Mouse (Mus musculus): Measurements from ENCODE around the gene Rftn1. TPM values are rescaled to one million over a fixed set of nuclear protein-coding genes. Genes with fewer than 3 reads are reported as not detected.

Gene Rftn1
- polyA plus RNA-seq, 1 experiment from 2014 or later: 10.2 TPM

GRCm38 (mm10) chr17:50152085-50152484 lies 38.4 kb downstream of the Rftn1 start:
- Histone ChIP-seq H3K27me3 (ENCODE audit: poor library complexity, severe bottlenecking) (no peaks in the 10 kb centered on the region), H3K4me1 (peaks cover 20% of the 10 kb centered on the region), H3K9me3 (no peaks in the 10 kb centered on the region), H3K36me3 (replicated peaks) (peaks cover 4% of the 10 kb centered on the region; the same call in 1 of the 2 replicates), H3K27ac (no peak overlapping the region), H3K4me3 (no peak overlapping the region)
- no peak for DNase-seq (ENCODE audit: extremely low spot score, low spot score)
- 93% methylated on average over 5 of the region's 5 CpGs for WGBS

- peaks cover 20% of the 10 kb centered on the region for H3K4me1 ChIP-seq
- no peak overlapping the region for H3K27ac ChIP-seq
- H3K27me3 ChIP-seq (ENCODE audit: poor library complexity, severe bottlenecking): no peaks in the 10 kb centered on the region
- no peak for DNase-seq (ENCODE audit: extremely low spot score, low spot score)
- peaks cover 4% of the 10 kb centered on the region; the same call in 1 of the 2 replicates for H3K36me3 ChIP-seq (replicated peaks)
- H3K9me3 ChIP-seq: no peaks in the 10 kb centered on the region
- H3K4me3 ChIP-seq: no peak overlapping the region
- WGBS: 59% methylated on average over 7 of the region's 7 CpGs
Observed at GRCm38 (mm10) chr17:50151208-50151723, 39.2 kb downstream of the Rftn1 start.

- H3K4me3 ChIP-seq: no peak overlapping the region
- H3K27ac ChIP-seq: no peak overlapping the region; the same call in 1 of the 2 replicates
- 77% methylated on average over 16 of the region's 16 CpGs for WGBS
- no peak for DNase-seq (ENCODE audit: extremely low spot score, low spot score)
- peaks cover 4% of the 10 kb centered on the region; the same call in 1 of the 2 replicates for H3K36me3 ChIP-seq (replicated peaks)
- no peaks in the 10 kb centered on the region for H3K27me3 ChIP-seq (ENCODE audit: poor library complexity, severe bottlenecking)
- H3K4me1 ChIP-seq: peaks cover 20% of the 10 kb centered on the region
- H3K9me3 ChIP-seq: no peaks in the 10 kb centered on the region
Observed at GRCm38 (mm10) chr17:50150416-50151207, 39.9 kb downstream of the Rftn1 start.

- Histone ChIP-seq H3K9me3 (no peaks in the 10 kb centered on the region), H3K27ac (0 out of 2 replicates have a peak overlapping the region, but pooled peaks have one; percentile 12), H3K36me3 (replicated peaks) (peaks cover 4% of the 10 kb centered on the region; the same call in 1 of the 2 replicates), H3K4me3 (no peak overlapping the region), H3K4me1 (peaks cover 20% of the 10 kb centered on the region), H3K27me3 (ENCODE audit: poor library complexity, severe bottlenecking) (no peaks in the 10 kb centered on the region)
- DNase-seq (ENCODE audit: extremely low spot score, low spot score): no peak
- 86% methylated on average over 14 of the region's 14 CpGs for WGBS
Observed at GRCm38 (mm10) chr17:50149690-50150210, 40.7 kb downstream of the Rftn1 start.

GRCm38 (mm10) chr17:50147831-50148587 lies 42.5 kb downstream of the Rftn1 start:
- DNase-seq (ENCODE audit: extremely low spot score, low spot score): no peak
- Histone ChIP-seq H3K4me1 (peaks cover 20% of the 10 kb centered on the region), H3K36me3 (replicated peaks) (peaks cover 4% of the 10 kb centered on the region; the same call in 1 of the 2 replicates), H3K9me3 (no peaks in the 10 kb centered on the region), H3K4me3 (no peak overlapping the region), H3K27ac (no peak overlapping the region), H3K27me3 (ENCODE audit: poor library complexity, severe bottlenecking) (no peaks in the 10 kb centered on the region)
- 94% methylated on average over 12 of the region's 12 CpGs for WGBS

- no peaks in the 10 kb centered on the region for H3K36me3 ChIP-seq (replicated peaks)
- H3K4me3 ChIP-seq: no peak overlapping the region
- DNase-seq (ENCODE audit: extremely low spot score, low spot score): no peak
- H3K9me3 ChIP-seq: no peaks in the 10 kb centered on the region
- no peak overlapping the region for H3K27ac ChIP-seq
- no peaks in the 10 kb centered on the region for H3K27me3 ChIP-seq (ENCODE audit: poor library complexity, severe bottlenecking)
- 92% methylated on average over 10 of the region's 10 CpGs for WGBS
- peaks cover 12% of the 10 kb centered on the region for H3K4me1 ChIP-seq
Observed at GRCm38 (mm10) chr17:50143354-50143753, 47.1 kb downstream of the Rftn1 start.

DNA sequence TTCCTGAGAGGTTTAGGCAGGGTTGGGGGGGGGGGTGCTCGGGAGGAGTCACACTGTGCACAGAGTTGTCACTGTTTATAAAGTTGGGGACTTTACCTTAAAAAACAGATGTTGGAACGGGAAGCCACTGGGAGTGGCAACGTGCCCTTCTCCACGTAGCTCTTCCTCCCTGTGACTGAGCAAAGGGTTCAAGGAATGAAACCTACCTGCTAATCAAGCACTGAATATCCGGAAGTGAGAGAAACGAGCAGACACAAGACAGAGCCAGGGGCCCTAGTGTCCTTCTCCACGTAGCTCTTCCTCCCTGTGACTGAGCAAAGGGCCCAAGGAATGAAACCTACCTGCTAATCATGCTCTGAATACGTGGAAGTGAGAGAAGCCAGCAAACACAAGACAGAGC lies 47.9 kb downstream of the Rftn1 start:
- Histone ChIP-seq H3K4me1 (peaks cover 12% of the 10 kb centered on the region), H3K9me3 (no peaks in the 10 kb centered on the region), H3K27ac (no peak overlapping the region), H3K4me3 (no peak overlapping the region), H3K36me3 (replicated peaks) (no peaks in the 10 kb centered on the region), H3K27me3 (ENCODE audit: poor library complexity, severe bottlenecking) (no peaks in the 10 kb centered on the region)
- no peak for DNase-seq (ENCODE audit: extremely low spot score, low spot score)
- WGBS: 70% methylated on average over 8 of the region's 8 CpGs

GRCm38 (mm10) chr17:50142151-50142550 lies 48.3 kb downstream of the Rftn1 start:
- H3K36me3 ChIP-seq (replicated peaks): no peaks in the 10 kb centered on the region
- H3K27me3 ChIP-seq (ENCODE audit: poor library complexity, severe bottlenecking): no peaks in the 10 kb centered on the region
- H3K27ac ChIP-seq: no peak overlapping the region
- peaks cover 12% of the 10 kb centered on the region for H3K4me1 ChIP-seq
- no peak for DNase-seq (ENCODE audit: extremely low spot score, low spot score)
- WGBS: 85% methylated on average over 7 of the region's 7 CpGs
- H3K9me3 ChIP-seq: no peaks in the 10 kb centered on the region
- no peak overlapping the region for H3K4me3 ChIP-seq

DNA sequence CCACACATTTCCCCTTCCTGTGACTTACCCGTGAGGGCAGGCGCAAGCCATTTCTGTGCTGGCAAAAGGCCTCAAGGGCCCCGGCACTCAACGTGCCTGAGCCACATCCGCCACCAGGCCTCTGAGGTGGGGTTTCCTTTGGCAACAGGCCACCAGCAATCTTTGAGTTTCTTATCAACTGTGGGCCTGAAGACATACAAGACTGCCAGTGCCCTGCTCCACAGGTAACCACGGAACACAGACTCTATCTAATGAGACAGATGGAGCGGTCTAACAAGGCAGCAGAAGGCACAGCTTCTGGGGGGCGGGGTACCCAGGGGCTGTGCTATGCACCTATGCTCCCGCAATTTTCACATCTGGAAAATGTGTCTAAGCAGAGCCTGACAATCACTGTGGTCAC lies 54.4 kb downstream of the Rftn1 start:
- Histone ChIP-seq H3K4me1 (peaks cover 26% of the 10 kb centered on the region), H3K27me3 (ENCODE audit: poor library complexity, severe bottlenecking) (no peaks in the 10 kb centered on the region), H3K27ac (no peak overlapping the region), H3K9me3 (no peaks in the 10 kb centered on the region), H3K36me3 (replicated peaks) (no peaks in the 10 kb centered on the region), H3K4me3 (no peak overlapping the region)
- WGBS: 90% methylated on average over 9 of the region's 9 CpGs
- no peak for DNase-seq (ENCODE audit: extremely low spot score, low spot score)

GRCm38 (mm10) chr17:50135466-50135865 lies 55.0 kb downstream of the Rftn1 start:
- no peak overlapping the region for H3K27ac ChIP-seq
- no peak overlapping the region for H3K4me3 ChIP-seq
- no peaks in the 10 kb centered on the region for H3K36me3 ChIP-seq (replicated peaks)
- H3K9me3 ChIP-seq: no peaks in the 10 kb centered on the region
- H3K4me1 ChIP-seq: peaks cover 26% of the 10 kb centered on the region
- no peak for DNase-seq (ENCODE audit: extremely low spot score, low spot score)
- no peaks in the 10 kb centered on the region for H3K27me3 ChIP-seq (ENCODE audit: poor library complexity, severe bottlenecking)
- WGBS: 94% methylated on average over 10 of the region's 10 CpGs

DNA sequence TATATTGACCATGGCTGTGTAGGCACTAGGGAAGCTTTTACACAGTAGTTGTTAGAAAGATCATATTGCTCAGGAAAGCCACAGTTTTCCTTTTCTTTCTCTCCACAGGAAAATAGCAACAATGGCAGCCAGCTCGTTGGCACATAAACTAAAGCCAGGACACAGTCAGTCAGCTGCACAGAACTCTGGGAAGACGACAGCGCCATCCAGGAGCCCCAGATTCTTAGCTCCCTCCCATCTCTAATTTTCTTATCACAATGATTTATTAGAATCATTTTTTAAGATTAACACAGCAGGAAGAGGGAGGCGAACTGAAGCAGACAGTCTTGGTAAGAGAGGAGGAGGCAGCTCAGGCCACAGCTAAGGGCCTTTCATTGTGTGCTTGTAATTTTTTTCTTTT lies 58.8 kb downstream of the Rftn1 start:
- no peaks in the 10 kb centered on the region for H3K27me3 ChIP-seq (ENCODE audit: poor library complexity, severe bottlenecking)
- H3K4me3 ChIP-seq: no peak overlapping the region
- H3K36me3 ChIP-seq (replicated peaks): no peaks in the 10 kb centered on the region
- H3K4me1 ChIP-seq: peaks cover 38% of the 10 kb centered on the region
- H3K27ac ChIP-seq: no peak overlapping the region
- H3K9me3 ChIP-seq: no peaks in the 10 kb centered on the region
- 87% methylated on average over 4 of the region's 4 CpGs for WGBS
- DNase-seq (ENCODE audit: extremely low spot score, low spot score): no peak

- WGBS: 75% methylated on average over 4 of the region's 4 CpGs
- no peak for DNase-seq (ENCODE audit: extremely low spot score, low spot score)
Observed at GRCm38 (mm10) chr17:50130421-50130820, 60.1 kb downstream of the Rftn1 start.

More at GRCm38 (mm10) chr17:50130421-50130820, 60.1 kb downstream of the Rftn1 start:
- no peak overlapping the region for H3K4me3 ChIP-seq
- no peaks in the 10 kb centered on the region for H3K9me3 ChIP-seq
- H3K27ac ChIP-seq: no peak overlapping the region
- H3K36me3 ChIP-seq (replicated peaks): no peaks in the 10 kb centered on the region
- H3K4me1 ChIP-seq: peaks cover 51% of the 10 kb centered on the region
- H3K27me3 ChIP-seq (ENCODE audit: poor library complexity, severe bottlenecking): no peaks in the 10 kb centered on the region

All from forebrain, embryonic 10.5 days (tissue).